Mouse (Mus musculus): ENCODE measurements at regions not wholly inside any gene's neighbourhood (a gene's known extent, or its start where the extent isn't known, plus 50 kb on each side); places are given as distances from the start of the nearest gene placed in this dataset.

DNA sequence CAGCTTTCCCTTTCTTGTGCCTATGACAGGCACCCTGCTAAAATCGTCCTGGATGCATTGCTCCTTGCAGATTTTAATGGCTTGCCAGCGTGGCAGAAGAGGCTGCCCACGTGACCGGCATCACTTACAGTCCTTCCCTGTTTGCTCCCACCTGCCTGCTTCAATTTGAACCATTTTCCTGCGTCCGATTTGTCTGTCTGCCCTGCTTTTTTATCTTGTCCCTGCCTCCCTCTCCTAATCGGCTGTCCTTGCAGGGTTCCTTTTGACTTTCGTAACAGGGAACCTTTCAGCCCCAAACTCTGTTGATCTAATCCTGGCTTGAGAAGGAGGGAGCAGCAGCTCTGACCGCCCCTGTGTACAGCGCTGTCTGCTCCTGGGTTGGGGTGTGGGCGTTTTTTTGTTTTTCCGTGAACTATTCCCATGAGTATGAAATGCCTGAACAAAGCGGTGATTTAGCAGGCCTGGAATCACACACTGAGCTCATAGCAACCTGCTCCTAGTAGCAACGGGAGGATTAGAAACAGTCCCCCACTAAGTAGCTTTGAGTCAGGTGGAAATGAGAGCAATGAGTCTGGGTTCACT, 51.2 kb upstream of the Kif2a start:
- TF ChIP-seq CTCF (conservative IDR thresholded peaks at IDR 0.05; ENCODE audit: low read length), result no peak
- TF ChIP-seq POU5F1 (IDR thresholded peaks at IDR 0.05; ENCODE audit: borderline replicate concordance, low read length), result no peak

Measured in E14TG2a.4 (cell line).